Comparison of ENCODE assay signal across 8 mouse cellular contexts in the genomic region with DNA sequence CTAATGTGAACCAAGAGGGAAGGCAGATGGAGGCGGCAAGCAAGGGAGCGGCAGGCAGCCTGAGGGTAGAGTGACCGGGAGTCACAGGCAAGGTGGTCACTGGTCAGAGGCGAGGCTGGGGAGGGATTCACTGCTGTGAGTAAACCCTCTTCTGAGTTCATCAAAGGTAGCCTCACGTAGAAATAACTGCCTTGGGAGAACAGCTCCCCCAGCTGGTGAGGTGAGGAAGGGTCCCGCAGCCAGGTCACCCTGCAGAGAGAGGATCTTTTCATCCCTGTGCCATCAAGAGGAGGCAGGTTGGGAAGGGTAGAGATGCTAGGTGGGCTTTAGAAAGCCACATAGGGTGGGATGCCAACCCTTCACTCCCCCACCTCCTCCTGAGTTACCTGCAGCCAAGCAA. TPM values are rescaled to one million over a fixed set of nuclear protein-coding genes. Genes with fewer than 3 reads are reported as not detected.
DNase-seq lines count a peak whose midpoint lies in the region; ATAC-seq and TF ChIP-seq lines count a peak whose summit lies in the region.

No protein-coding gene starts in this region.

- TF ChIP-seq RAD21 in CH12.LX (IDR thresholded peaks at IDR 0.05; ENCODE audit: low read depth, low read length) = peak; percentile 87

- no peak overlapping the region for H3K4me3 ChIP-seq in kidney, embryonic 15.5 days (replicated peaks)
- H3K4me3 ChIP-seq in CH12.LX (replicated peaks in 1 of 3; ENCODE audit: low read depth in 2 of 3, low read length in 2 of 3, poor library complexity in 1 of 3) = no peak overlapping the region
- H3K4me3 ChIP-seq in lung, adult 2 months (replicated peaks; ENCODE audit: extremely low read depth, low read depth, low read length) = no peak overlapping the region

- no peaks in the 10 kb centered on the region for H3K79me2 ChIP-seq in CH12.LX (replicated peaks; ENCODE audit: control insufficient read depth, extremely low read depth, insufficient read depth, poor library complexity, severe bottlenecking)

- H3K9me3 ChIP-seq in kidney, embryonic 15.5 days (replicated peaks) = no peaks in the 10 kb centered on the region
- no peaks in the 10 kb centered on the region for H3K9me3 ChIP-seq in CH12.LX (replicated peaks; ENCODE audit: low read length)

- no peak overlapping the region for H3K4me2 ChIP-seq in kidney, embryonic 15.5 days
- H3K4me2 ChIP-seq in CH12.LX (ENCODE audit: insufficient read depth, low read depth, poor library complexity, severe bottlenecking) = no peak overlapping the region

- ATAC-seq in kidney, embryonic 15.5 days (replicated peaks; ENCODE audit: low FRiP score) = no peak
- peak; percentile 81 for ATAC-seq in inflammation-experienced regulatory T-cells, adult 6 months
- ATAC-seq in erythroblast, adult 5-6 weeks (replicated peaks; ENCODE audit: low FRiP score, poor library complexity, severe bottlenecking) = no peak

- H3K4me1 ChIP-seq in kidney, embryonic 15.5 days = no peaks in the 10 kb centered on the region
- H3K4me1 ChIP-seq in CH12.LX (ENCODE audit: control insufficient read depth in 1 of 2, insufficient read depth in 2 of 2) = peaks cover 11 to 31% of the 10 kb centered on the region in 2 experiments
- no peaks in the 10 kb centered on the region for H3K4me1 ChIP-seq in lung, adult 2 months (ENCODE audit: control insufficient read depth, insufficient read depth, low read length)

- H3K27ac ChIP-seq in kidney, embryonic 15.5 days = no peak overlapping the region
- H3K27ac ChIP-seq in CH12.LX (ENCODE audit: insufficient read depth, low read depth) = no peak overlapping the region

- peak; percentile 40 for DNase-seq in kidney, adult 11 months
- DNase-seq in CH12.LX (ENCODE audit: extremely low read depth) = no peak
- peak; percentile 67 to 72 for DNase-seq in adrenal gland, postnatal 36 days
- DNase-seq in lung, adult 2 months = peak; percentile 53
- DNase-seq in testis, postnatal 10 days (ENCODE audit: low spot score) = peak; percentile 68

- peak; percentile 77 to 92 for TF ChIP-seq CTCF in CH12.LX (conservative IDR thresholded peaks at IDR 0.05 in 1 of 2, IDR thresholded peaks at IDR 0.05 in 1 of 2; ENCODE audit: low read depth in 2 of 2, low read length in 2 of 2)
- TF ChIP-seq CTCF in lung, adult 2 months (IDR thresholded peaks at IDR 0.05; ENCODE audit: insufficient read depth, low read length) = peak; percentile 78

- H3K36me3 ChIP-seq in kidney, embryonic 15.5 days = no peaks in the 10 kb centered on the region
- H3K36me3 ChIP-seq in CH12.LX (replicated peaks in 1 of 2; ENCODE audit: control insufficient read depth in 1 of 2, insufficient read depth in 1 of 2, low read length in 1 of 2) = no peaks in the 10 kb centered on the region

- no peak overlapping the region for H3K9ac ChIP-seq in kidney, embryonic 15.5 days
- H3K9ac ChIP-seq in CH12.LX (ENCODE audit: insufficient read depth, low read depth) = no peak overlapping the region

- no peaks in the 10 kb centered on the region; the same call in 1 of the 2 replicates for H3K27me3 ChIP-seq in kidney, embryonic 15.5 days
- H3K27me3 ChIP-seq in CH12.LX (replicated peaks) = peaks cover 5% of the 10 kb centered on the region

- in situ Hi-C loops in CH12.LX (cut with MboI; ENCODE audit: low pct_ligation_motif_present, low pct_unique_long_range_greater_than_20kb, low sequenced_read_pairs) = loop anchor here (5.0 kb wide), 1 partner anchor 85 kb away; no protein-coding TSS in a partner anchor

- TF ChIP-seq POLR2A in CH12.LX (IDR thresholded peaks at IDR 0.05; ENCODE audit: low read depth, low read length) = no peak
- TF ChIP-seq POLR2A in lung, adult 2 months (IDR thresholded peaks at IDR 0.05; ENCODE audit: borderline replicate concordance, extremely low read depth, low read depth, low read length) = no peak

- dilution Hi-C loops in CH12.LX (cut with MboI; ENCODE audit: extremely low pct_ligation_motif_present, extremely low pct_unique_long_range_greater_than_20kb, low sequenced_read_pairs) = no loop called here

- TF ChIP-seq EP300 in CH12.LX (IDR thresholded peaks at IDR 0.05; ENCODE audit: low read length) = no peak

- WGBS in kidney, embryonic 15.5 days = 26% methylated on average over 6 of the region's 6 CpGs
- WGBS in lung, adult 2 months = 21% methylated on average over 6 of the region's 6 CpGs

TF ChIP-seq in CH12.LX, 34 proteins besides CTCF, POLR2A, EP300 and RAD21:
- TF ChIP-seq SMC3 (IDR thresholded peaks at IDR 0.05; ENCODE audit: low read depth, low read length) (peak; percentile 89), MAFK (IDR thresholded peaks at IDR 0.05; ENCODE audit: insufficient replicate concordance, low read length) (no peak), ZC3H11A (IDR thresholded peaks at IDR 0.05; ENCODE audit: low read depth, low read length) (peak; percentile 45; the same call in 1 of the 2 replicates)

RNA-seq across cellular contexts. Expression of a gene that starts 4.7 kb away (rescaled TPM):
- 0.08 TPM in 1 of 2 replicates, not detected in the other for polyA plus RNA-seq in kidney, embryonic 15.5 days (2015; fragmentation: Nextera tagmentation; extraction: Ambion mirVana)
- total RNA-seq in CH12.LX (2012; rRNA removed) (0.08 TPM in 1 of 2 replicates, not detected in the other), CH12.LX (2014; rRNA removed) (0.08 TPM in 1 of 2 replicates, not detected in the other)
- polyA plus RNA-seq in CH12.LX (2012; ENCODE audit: insufficient read length, low read depth) = 0.12 TPM in 1 of 2 replicates, not detected in the other
- under 1 TPM in 1 of 2 experiments, not detected in 1; 0.40 TPM for total RNA-seq in adrenal gland, postnatal 36 days (2021)
- polyA plus RNA-seq in inflammation-experienced regulatory T-cells, adult 6 months (2017; shearing (Covaris generic)) = not detected
- 0.14 TPM in 1 of 2 replicates, not detected in the other for polyA plus RNA-seq in lung, adult 2 months (2012; rRNA removed)
- not detected in 2 replicates for total RNA-seq in erythroblast, adult 5-6 weeks (2015; ENCODE audit: low replicate concordance)
- total RNA-seq in erythroblast, adult 5-6 weeks (2017; ENCODE audit: low replicate concordance) = not detected in 2 replicates

RNA-seq across cellular contexts. Expression of a gene that starts 50.3 kb away (rescaled TPM):
- 2.3 and 3.3 TPM in 2 replicates for polyA plus RNA-seq in kidney, embryonic 15.5 days (2015; fragmentation: Nextera tagmentation; extraction: Ambion mirVana)
- total RNA-seq in CH12.LX (2012; rRNA removed) (not detected in 2 replicates), CH12.LX (2014; rRNA removed) (not detected in 2 replicates)
- polyA plus RNA-seq in CH12.LX (2012; ENCODE audit: insufficient read length, low read depth) = not detected in 2 replicates
- 1 to 10 TPM; 5.4 to 7.3 TPM for total RNA-seq in adrenal gland, postnatal 36 days (2021)
- polyA plus RNA-seq in inflammation-experienced regulatory T-cells, adult 6 months (2017; shearing (Covaris generic)) = not detected
- 0.63 and 1.0 TPM in 2 replicates for polyA plus RNA-seq in lung, adult 2 months (2012; rRNA removed)
- not detected in 2 replicates for total RNA-seq in erythroblast, adult 5-6 weeks (2015; ENCODE audit: low replicate concordance)
- not detected in 2 replicates for total RNA-seq in erythroblast, adult 5-6 weeks (2017; ENCODE audit: low replicate concordance)
